Mouse (Mus musculus) embryo, embryonic 10 days (tissue): ENCODE results near the gene Rarres2.

Source experiments
- DNase-seq: peaks from one replicate; pipeline ENCODE4 v3.0.0-alpha.2; 2015; ENCODE audit warnings: low spot score

The Rarres2 gene

GRCm38 (mm10) chr6:48579215-48579648 is 6.6 kb upstream of the Rarres2 start:
- DNase-seq, result no peak

- DNase-seq, result no peak
Measured at GRCm38 (mm10) chr6:48578736-48579135, 6.1 kb upstream of the Rarres2 start.

- DNase-seq, result no peak
Measured at GRCm38 (mm10) chr6:48573981-48574380, 1.4 kb upstream of the Rarres2 start.

GRCm38 (mm10) chr6:48573280-48573679 is 691 bp upstream of the Rarres2 start:
- DNase-seq, result peak; percentile 71

- no peak for DNase-seq
Measured at GRCm38 (mm10) chr6:48572014-48572413, 575 bp downstream of the Rarres2 start.

- no peak for DNase-seq
Measured at GRCm38 (mm10) chr6:48569065-48569807, 3.4 kb downstream of the Rarres2 start.

- DNase-seq, result no peak
Measured at GRCm38 (mm10) chr6:48568036-48568984, 4.3 kb downstream of the Rarres2 start.

- DNase-seq, result no peak
Measured at GRCm38 (mm10) chr6:48566312-48566711, 6.3 kb downstream of the Rarres2 start.

- DNase-seq, result no peak
Measured at GRCm38 (mm10) chr6:48565693-48566310, 6.8 kb downstream of the Rarres2 start.

- DNase-seq, result no peak
Measured at GRCm38 (mm10) chr6:48555956-48556355, 16.6 kb downstream of the Rarres2 start.

- peak; percentile 83 for DNase-seq
Measured at GRCm38 (mm10) chr6:48555104-48555890, 17.3 kb downstream of the Rarres2 start.

GRCm38 (mm10) chr6:48554280-48555103 is 18.1 kb downstream of the Rarres2 start, which contains the start of gene Lrrc61:
Lrrc61 (plus strand) TSS chr6:48554796.
- DNase-seq, result peak; percentile 93

- no peak for DNase-seq
Measured at GRCm38 (mm10) chr6:48553819-48554218, 18.8 kb downstream of the Rarres2 start.

- DNase-seq, result peak; percentile 62
Measured at GRCm38 (mm10) chr6:48552918-48553317, 19.7 kb downstream of the Rarres2 start.

- no peak for DNase-seq
Measured at GRCm38 (mm10) chr6:48548314-48548713, 24.3 kb downstream of the Rarres2 start.

GRCm38 (mm10) chr6:48546858-48547257 is 25.7 kb downstream of the Rarres2 start:
- no peak for DNase-seq

- peak; percentile 61 for DNase-seq
Measured at GRCm38 (mm10) chr6:48546271-48546670, 26.3 kb downstream of the Rarres2 start.

GRCm38 (mm10) chr6:48545251-48545650 is 27.3 kb downstream of the Rarres2 start:
- no peak for DNase-seq

GRCm38 (mm10) chr6:48542631-48543030 is 30.0 kb downstream of the Rarres2 start:
- no peak for DNase-seq
